Mouse (Mus musculus) MEL (cell line): ENCODE data around the gene Fgfr2.

Experiments
- CHD2 ChIP-seq: IDR thresholded peaks from 2 replicates; pipeline ENCODE4 v1.6.1; 2011; ENCODE audit warnings: low read length, improper control_type of control experiment
- CTCF ChIP-seq, 3 experiments: IDR thresholded peaks in 2 of 3; conservative IDR thresholded peaks in 1 of 3; 2 replicates each; pipeline ENCODE4 v1.5.1; 2011 to 2012; ENCODE audit warnings: low read length in 3 of 3, low read depth in 2 of 3, mild to moderate bottlenecking in 2 of 3, improper control_type of control experiment in 1 of 3, inconsistent platforms in 1 of 3, mixed read lengths in 1 of 3, moderate library complexity in 1 of 3; ENCODE audit not compliant: control insufficient read depth in 1 of 3, insufficient read depth in 1 of 3, poor library complexity in 1 of 3, severe bottlenecking in 1 of 3
- GATA1 ChIP-seq: IDR thresholded peaks from 2 replicates; pipeline ENCODE4 v1.6.1; 2011; ENCODE audit warnings: low read depth, low read length, improper control_type of control experiment
- NRF1 ChIP-seq: IDR thresholded peaks from 2 replicates; pipeline ENCODE4 v1.6.1; 2014; ENCODE audit warnings: low read depth, mild to moderate bottlenecking, inconsistent platforms, low read length, improper control_type of control experiment, moderate library complexity; ENCODE audit not compliant: poor library complexity, insufficient read depth, severe bottlenecking
- USF1 ChIP-seq: IDR thresholded peaks from 2 replicates; pipeline ENCODE4 v1.6.1; 2014; ENCODE audit warnings: low read depth, mild to moderate bottlenecking, inconsistent platforms, low read length, improper control_type of control experiment, moderate library complexity

GRCm38 (mm10) chr7:132713483-132714126, 409.5 kb downstream of the Fgfr2 start:
- no peak for TF ChIP-seq CTCF (IDR thresholded peaks at IDR 0.05 in 2 of 3, conservative IDR thresholded peaks at IDR 0.05 in 1 of 3; ENCODE audit: control insufficient read depth in 1 of 3, insufficient read depth in 1 of 3, low read depth in 2 of 3, low read length in 3 of 3, poor library complexity in 1 of 3, severe bottlenecking in 1 of 3)
- TF ChIP-seq CHD2: no peak
- no peak for TF ChIP-seq USF1
- no peak for TF ChIP-seq NRF1
- TF ChIP-seq GATA1: no peak
